Mouse (Mus musculus): Measurements from ENCODE around the gene Olfr766-ps1.
"Not testable (repeated sequence)": the region's sequence is repeated elsewhere in the genome, so short reads cannot be mapped to it uniquely, and the experiment has no call there.

Gene Olfr766-ps1

DNA sequence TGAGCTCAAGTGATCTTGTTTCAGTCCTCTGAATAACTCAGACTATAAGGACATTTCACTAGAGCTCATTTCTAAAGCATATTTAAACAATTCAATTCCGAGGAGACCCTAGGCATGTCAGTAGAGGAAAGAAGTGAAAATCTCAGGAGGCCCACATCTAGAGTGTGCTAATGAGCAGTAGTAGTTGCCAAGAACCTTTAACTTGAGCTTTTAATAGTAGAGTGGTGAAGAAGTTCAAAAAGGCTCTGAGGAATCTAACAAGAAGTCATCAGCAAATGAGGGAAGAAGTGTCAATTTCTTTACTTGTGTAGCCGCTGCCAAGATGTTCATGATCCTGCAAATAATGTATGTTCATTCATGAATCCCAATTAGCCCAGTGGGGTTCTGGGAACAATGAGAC is at the start of gene Olfr766-ps1:
Olfr766-ps1 (minus strand) TSS at position 101 of the 400 bp plus-strand sequence.
- TF ChIP-seq NANOG (IDR thresholded peaks at IDR 0.05; ENCODE audit: borderline replicate concordance, low read length) (no peak), POU5F1 (IDR thresholded peaks at IDR 0.05; ENCODE audit: borderline replicate concordance, low read length) (no peak), CTCF (conservative IDR thresholded peaks at IDR 0.05; ENCODE audit: low read length) (no peak)
- Histone ChIP-seq H3K27me3 (ENCODE audit: insufficient read depth, low read length) (no peaks in the 10 kb centered on the region), H3K4me3 (replicated peaks; ENCODE audit: low read length) (no peak within 1 kb of the TSS), H3K36me3 (ENCODE audit: insufficient read depth, low read length) (no peaks in the 10 kb centered on the region), H3K4me1 (replicated peaks; ENCODE audit: low read depth, low read length) (no peaks in the 10 kb centered on the region), H3K9me3 (ENCODE audit: low read length) (peaks cover 19% of the 10 kb centered on the region)

DNA sequence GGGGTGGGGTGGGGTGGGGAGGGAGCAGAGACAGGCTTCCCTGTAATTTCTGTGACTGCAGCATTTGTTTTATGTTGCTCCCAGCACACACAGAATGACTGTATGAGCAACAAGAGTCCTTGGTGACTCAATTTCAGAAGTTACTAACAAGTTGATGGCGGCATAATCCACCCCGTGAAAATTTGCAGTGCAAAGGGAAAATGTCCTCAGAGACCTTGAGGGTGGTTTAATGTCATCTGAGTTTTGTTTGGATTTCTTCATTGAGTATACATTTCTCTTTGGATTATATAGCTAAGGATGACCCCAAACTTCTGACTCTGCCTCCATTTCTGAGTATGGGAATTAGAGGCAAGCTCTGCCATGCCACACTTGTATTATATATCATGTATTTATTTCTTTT is 49.0 kb upstream of the Olfr766-ps1 start, which contains the start of gene Olfr769:
Olfr769 (minus strand) TSS at position 101 of the 400 bp plus-strand sequence.
- no peak within 1 kb of the TSS for H3K4me3 ChIP-seq (replicated peaks; ENCODE audit: low read length)
- TF ChIP-seq CTCF (conservative IDR thresholded peaks at IDR 0.05; ENCODE audit: low read length) (no peak), POU5F1 (IDR thresholded peaks at IDR 0.05; ENCODE audit: borderline replicate concordance, low read length) (no peak), NANOG (IDR thresholded peaks at IDR 0.05; ENCODE audit: borderline replicate concordance, low read length) (no peak)
- no peaks in the 10 kb centered on the region for H3K27me3 ChIP-seq (ENCODE audit: insufficient read depth, low read length)
- no peaks in the 10 kb centered on the region for H3K36me3 ChIP-seq (ENCODE audit: insufficient read depth, low read length)
- no peaks in the 10 kb centered on the region for H3K4me1 ChIP-seq (replicated peaks; ENCODE audit: low read depth, low read length)
- H3K9me3 ChIP-seq (ENCODE audit: low read length): 0 out of 2 replicates have a peak, but pooled peaks cover 5% of the 10 kb centered on the region

GRCm38 (mm10) chr10:129115146-129115545 is 46.4 kb upstream of the Olfr766-ps1 start:
- Histone ChIP-seq H3K27me3 (ENCODE audit: insufficient read depth, low read length) (no peaks in the 10 kb centered on the region), H3K9me3 (ENCODE audit: low read length) (no peaks in the 10 kb centered on the region), H3K36me3 (ENCODE audit: insufficient read depth, low read length) (no peaks in the 10 kb centered on the region), H3K4me3 (replicated peaks; ENCODE audit: low read length) (no peak overlapping the region), H3K4me1 (replicated peaks; ENCODE audit: low read depth, low read length) (no peaks in the 10 kb centered on the region)
- TF ChIP-seq POU5F1 (IDR thresholded peaks at IDR 0.05; ENCODE audit: borderline replicate concordance, low read length) (no peak), NANOG (IDR thresholded peaks at IDR 0.05; ENCODE audit: borderline replicate concordance, low read length) (no peak), CTCF (conservative IDR thresholded peaks at IDR 0.05; ENCODE audit: low read length) (no peak)

GRCm38 (mm10) chr10:129101231-129101630 is 32.5 kb upstream of the Olfr766-ps1 start:
- Histone ChIP-seq H3K36me3 (ENCODE audit: insufficient read depth, low read length) (no peaks in the 10 kb centered on the region), H3K4me3 (replicated peaks; ENCODE audit: low read length) (no peak overlapping the region), H3K27me3 (ENCODE audit: insufficient read depth, low read length) (no peaks in the 10 kb centered on the region), H3K4me1 (replicated peaks; ENCODE audit: low read depth, low read length) (no peaks in the 10 kb centered on the region), H3K9me3 (ENCODE audit: low read length) (no peaks in the 10 kb centered on the region)
- no peak for TF ChIP-seq NANOG (IDR thresholded peaks at IDR 0.05; ENCODE audit: borderline replicate concordance, low read length)
- TF ChIP-seq CTCF (conservative IDR thresholded peaks at IDR 0.05; ENCODE audit: low read length): no peak
- TF ChIP-seq POU5F1 (IDR thresholded peaks at IDR 0.05; ENCODE audit: borderline replicate concordance, low read length): no peak

DNA sequence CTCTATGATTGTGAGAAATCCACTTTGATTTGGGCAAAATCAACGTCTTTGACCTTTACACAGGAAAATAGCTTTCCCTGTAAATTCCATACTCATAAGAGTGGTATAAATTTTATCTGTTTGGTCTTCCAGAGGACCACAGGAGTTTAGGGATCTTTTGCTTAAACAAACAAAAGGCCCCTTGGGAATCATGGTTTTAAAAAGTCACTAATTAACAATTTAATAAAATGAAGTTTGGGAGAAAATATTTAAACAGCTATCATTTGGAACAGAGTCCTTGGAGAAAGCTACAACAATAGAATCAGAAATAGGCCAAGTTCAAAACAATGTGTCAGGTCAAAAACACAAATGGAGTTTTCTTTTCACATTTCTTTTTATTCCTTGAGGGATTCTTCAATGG is 30.5 kb upstream of the Olfr766-ps1 start, which contains the start of gene Olfr768:
Olfr768 (minus strand) TSS at position 101 of the 400 bp plus-strand sequence.
- TF ChIP-seq NANOG (IDR thresholded peaks at IDR 0.05; ENCODE audit: borderline replicate concordance, low read length): no peak
- TF ChIP-seq POU5F1 (IDR thresholded peaks at IDR 0.05; ENCODE audit: borderline replicate concordance, low read length): no peak
- TF ChIP-seq CTCF (conservative IDR thresholded peaks at IDR 0.05; ENCODE audit: low read length): no peak
- H3K36me3 ChIP-seq (ENCODE audit: insufficient read depth, low read length): no peaks in the 10 kb centered on the region

DNA sequence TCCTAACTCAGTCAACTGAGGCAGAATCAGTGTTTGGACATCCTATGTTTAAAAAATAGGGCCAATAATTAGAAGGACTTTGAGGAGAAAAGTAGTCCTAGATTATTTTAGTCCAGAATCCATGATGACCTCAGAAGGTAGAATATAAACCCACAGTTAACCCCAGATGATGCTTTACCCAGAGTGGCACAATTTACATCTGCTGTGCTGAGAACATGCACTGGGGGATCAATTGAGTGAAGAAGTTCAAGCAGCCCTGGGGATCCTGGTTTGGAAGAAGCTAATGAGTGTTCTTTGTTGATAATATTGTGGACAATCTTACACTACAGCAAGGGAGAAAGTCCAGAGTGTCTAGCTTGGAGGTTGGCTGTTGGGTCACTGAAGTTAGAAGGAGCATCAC is 14.0 kb upstream of the Olfr766-ps1 start, which contains the start of gene Olfr767:
Olfr767 (minus strand) TSS at position 101 of the 400 bp plus-strand sequence.
- H3K9me3 ChIP-seq (ENCODE audit: low read length); H3K4me3 ChIP-seq (replicated peaks; ENCODE audit: low read length); H3K36me3 ChIP-seq (ENCODE audit: insufficient read depth, low read length); H3K4me1 ChIP-seq (replicated peaks; ENCODE audit: low read depth, low read length); H3K27me3 ChIP-seq (ENCODE audit: insufficient read depth, low read length): not testable (repeated sequence)

More for the DNA sequence above, 30.5 kb upstream of the Olfr766-ps1 start, which contains the start of gene Olfr768:
- Histone ChIP-seq H3K9me3 (ENCODE audit: low read length) (no peaks in the 10 kb centered on the region), H3K4me3 (replicated peaks; ENCODE audit: low read length) (no peak within 1 kb of the TSS), H3K27me3 (ENCODE audit: insufficient read depth, low read length) (no peaks in the 10 kb centered on the region), H3K4me1 (replicated peaks; ENCODE audit: low read depth, low read length) (no peaks in the 10 kb centered on the region)

DNA sequence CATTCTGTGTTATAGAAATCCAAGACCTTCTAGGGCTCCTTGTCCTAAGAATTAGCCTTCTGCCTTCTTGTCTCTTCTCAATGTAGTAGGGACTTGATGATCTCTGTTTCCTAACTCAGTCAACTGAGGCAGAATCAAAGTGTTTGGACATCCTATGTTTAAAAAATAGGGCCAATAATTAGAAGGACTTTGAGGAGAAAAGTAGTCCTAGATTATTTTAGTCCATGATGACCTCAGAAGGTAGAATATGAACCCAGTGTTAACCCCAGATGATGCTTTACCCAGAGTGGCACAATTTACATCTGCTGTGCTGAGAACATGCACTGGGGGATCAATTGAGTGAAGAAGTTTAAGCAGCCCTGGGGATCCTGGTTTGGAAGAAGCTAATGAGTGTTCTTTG is 18.9 kb downstream of the Olfr766-ps1 start, which contains the start of gene Olfr765:
Olfr765 (minus strand) TSS at position 101 of the 400 bp plus-strand sequence.
- H3K36me3 ChIP-seq (ENCODE audit: insufficient read depth, low read length); H3K4me3 ChIP-seq (replicated peaks; ENCODE audit: low read length); H3K9me3 ChIP-seq (ENCODE audit: low read length); H3K27me3 ChIP-seq (ENCODE audit: insufficient read depth, low read length); H3K4me1 ChIP-seq (replicated peaks; ENCODE audit: low read depth, low read length): not testable (repeated sequence)

DNA sequence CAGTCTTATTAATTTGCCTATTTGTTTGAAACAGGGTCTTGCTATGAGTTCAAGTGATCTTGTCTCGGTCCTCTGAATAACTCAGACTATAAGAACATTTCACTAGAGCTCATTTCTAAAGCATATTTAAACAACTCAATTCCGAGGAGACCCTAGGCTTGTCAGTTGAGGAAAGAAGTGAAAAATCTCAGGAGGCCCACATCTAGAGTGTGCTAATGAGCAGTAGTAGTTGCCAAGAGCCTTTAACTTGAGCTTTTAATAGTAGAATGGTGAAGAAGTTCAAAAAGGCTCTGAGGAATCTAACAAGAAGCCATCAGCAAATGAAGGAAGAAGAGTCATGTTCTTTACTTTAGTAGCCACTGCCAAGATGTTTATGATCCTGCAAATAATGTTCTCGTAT is 29.0 kb downstream of the Olfr766-ps1 start, which contains the start of gene Olfr764-ps1:
Olfr764-ps1 (minus strand) TSS at position 101 of the 400 bp plus-strand sequence.
- no peak for TF ChIP-seq NANOG (IDR thresholded peaks at IDR 0.05; ENCODE audit: borderline replicate concordance, low read length)
- no peaks in the 10 kb centered on the region for H3K36me3 ChIP-seq (ENCODE audit: insufficient read depth, low read length)
- H3K4me1 ChIP-seq (replicated peaks; ENCODE audit: low read depth, low read length): no peaks in the 10 kb centered on the region
- no peak within 1 kb of the TSS for H3K4me3 ChIP-seq (replicated peaks; ENCODE audit: low read length)
- no peaks in the 10 kb centered on the region for H3K27me3 ChIP-seq (ENCODE audit: insufficient read depth, low read length)
- peaks cover 39% of the 10 kb centered on the region for H3K9me3 ChIP-seq (ENCODE audit: low read length)

- Histone ChIP-seq H3K36me3 (ENCODE audit: insufficient read depth, low read length) (no peaks in the 10 kb centered on the region), H3K4me3 (replicated peaks; ENCODE audit: low read length) (no peak overlapping the region), H3K4me1 (replicated peaks; ENCODE audit: low read depth, low read length) (no peaks in the 10 kb centered on the region), H3K27me3 (ENCODE audit: insufficient read depth, low read length) (no peaks in the 10 kb centered on the region), H3K9me3 (ENCODE audit: low read length) (no peaks in the 10 kb centered on the region)
- TF ChIP-seq POU5F1 (IDR thresholded peaks at IDR 0.05; ENCODE audit: borderline replicate concordance, low read length): no peak
- TF ChIP-seq NANOG (IDR thresholded peaks at IDR 0.05; ENCODE audit: borderline replicate concordance, low read length): no peak
- TF ChIP-seq CTCF (conservative IDR thresholded peaks at IDR 0.05; ENCODE audit: low read length): no peak
Measured at GRCm38 (mm10) chr10:129028343-129028742, 40.4 kb downstream of the Olfr766-ps1 start.
